Mouse (Mus musculus): Measurements from ENCODE around the gene 2410004B18Rik. TPM values are rescaled to one million over a fixed set of nuclear protein-coding genes. Genes with fewer than 3 reads are reported as not detected.
"Not testable (repeated sequence)": the region's sequence is repeated elsewhere in the genome, so short reads cannot be mapped to it uniquely, and the experiment has no call there.

The 2410004B18Rik gene
- polyA plus RNA-seq, 1 experiment from 2014 or later, result 56.4 TPM

GRCm38 (mm10) chr3:145962411-145962810 lies 24.6 kb downstream of the 2410004B18Rik start:
- 18% methylated on average over 9 of the region's 9 CpGs for WGBS
- peaks cover 5% of the 10 kb centered on the region; the same call in 1 of the 2 replicates for H3K9me3 ChIP-seq
- H3K36me3 ChIP-seq, result no peaks in the 10 kb centered on the region
- no peak overlapping the region for H3K4me3 ChIP-seq
- peaks cover 43% of the 10 kb centered on the region for H3K27me3 ChIP-seq (ENCODE audit: insufficient read depth, poor library complexity, severe bottlenecking)
- DNase-seq (ENCODE audit: low spot score), result no peak
- H3K4me1 ChIP-seq (replicated peaks), result peaks cover 21% of the 10 kb centered on the region
- no peak overlapping the region for H3K27ac ChIP-seq

GRCm38 (mm10) chr3:145963101-145964017 lies 25.5 kb downstream of the 2410004B18Rik start:
- peaks cover 43% of the 10 kb centered on the region for H3K27me3 ChIP-seq (ENCODE audit: insufficient read depth, poor library complexity, severe bottlenecking)
- no peaks in the 10 kb centered on the region for H3K36me3 ChIP-seq
- H3K4me1 ChIP-seq (replicated peaks), result peaks cover 21% of the 10 kb centered on the region
- peak overlapping the region; percentile 41 for H3K4me3 ChIP-seq
- peak overlapping the region; percentile 40; the same call in 1 of the 2 replicates for H3K27ac ChIP-seq
- WGBS, result 13% methylated on average over 31 of the region's 31 CpGs
- peaks cover 4% of the 10 kb centered on the region; the same call in 1 of the 2 replicates for H3K9me3 ChIP-seq
- DNase-seq (ENCODE audit: low spot score), result peak; percentile 38

- peak; percentile 34 for DNase-seq (ENCODE audit: low spot score)
- peaks cover 23% of the 10 kb centered on the region for H3K4me1 ChIP-seq (replicated peaks)
- H3K27me3 ChIP-seq (ENCODE audit: insufficient read depth, poor library complexity, severe bottlenecking), result peaks cover 43% of the 10 kb centered on the region
- H3K9me3 ChIP-seq, result no peaks in the 10 kb centered on the region
- peak overlapping the region; percentile 40; the same call in 1 of the 2 replicates for H3K27ac ChIP-seq
- WGBS, result 19% methylated on average over 10 of the region's 10 CpGs
- peak overlapping the region; percentile 41 for H3K4me3 ChIP-seq
- H3K36me3 ChIP-seq, result no peaks in the 10 kb centered on the region
These were observed 26.2 kb downstream of the 2410004B18Rik start for GRCm38 (mm10) chr3:145964018-145964387.

- 0 out of 2 replicates have a peak overlapping the region, but pooled peaks have one; percentile 11 for H3K4me3 ChIP-seq
- no peaks in the 10 kb centered on the region for H3K9me3 ChIP-seq
These were observed 26.7 kb downstream of the 2410004B18Rik start for GRCm38 (mm10) chr3:145964473-145964872.

GRCm38 (mm10) chr3:145965583-145965982 lies 27.8 kb downstream of the 2410004B18Rik start:
- not testable (repeated sequence) for DNase-seq (ENCODE audit: low spot score); H3K4me3 ChIP-seq; H3K27ac ChIP-seq; H3K36me3 ChIP-seq; H3K9me3 ChIP-seq
- Histone ChIP-seq H3K4me1 (replicated peaks) (peaks cover 32% of the 10 kb centered on the region), H3K27me3 (ENCODE audit: insufficient read depth, poor library complexity, severe bottlenecking) (peaks cover 43% of the 10 kb centered on the region)
- 74% methylated on average over 3 of the region's 3 CpGs for WGBS

More at GRCm38 (mm10) chr3:145964473-145964872, 26.7 kb downstream of the 2410004B18Rik start:
- WGBS, result 13% methylated on average over 10 of the region's 10 CpGs
- no peak overlapping the region; the same call in 1 of the 2 replicates for H3K27ac ChIP-seq
- peaks cover 43% of the 10 kb centered on the region for H3K27me3 ChIP-seq (ENCODE audit: insufficient read depth, poor library complexity, severe bottlenecking)
- H3K4me1 ChIP-seq (replicated peaks), result peaks cover 28% of the 10 kb centered on the region
- peak; percentile 57 for DNase-seq (ENCODE audit: low spot score)
- H3K36me3 ChIP-seq, result no peaks in the 10 kb centered on the region

- H3K36me3 ChIP-seq, result no peaks in the 10 kb centered on the region
- H3K9me3 ChIP-seq, result no peaks in the 10 kb centered on the region
- H3K4me1 ChIP-seq (replicated peaks), result peaks cover 32% of the 10 kb centered on the region
- H3K27me3 ChIP-seq (ENCODE audit: insufficient read depth, poor library complexity, severe bottlenecking), result peaks cover 38% of the 10 kb centered on the region
- no peak for DNase-seq (ENCODE audit: low spot score)
- H3K27ac ChIP-seq, result no peak overlapping the region
- no peak overlapping the region for H3K4me3 ChIP-seq
- WGBS, result 92% methylated on average over 5 of the region's 5 CpGs
These were observed 29.0 kb downstream of the 2410004B18Rik start for GRCm38 (mm10) chr3:145966806-145967205.

- Histone ChIP-seq H3K4me1 (replicated peaks) (peaks cover 17% of the 10 kb centered on the region), H3K4me3 (no peak overlapping the region), H3K27me3 (ENCODE audit: insufficient read depth, poor library complexity, severe bottlenecking) (peaks cover 16% of the 10 kb centered on the region), H3K9me3 (peaks cover 8% of the 10 kb centered on the region), H3K27ac (0 out of 2 replicates have a peak overlapping the region, but pooled peaks have one; percentile 59), H3K36me3 (no peaks in the 10 kb centered on the region)
- WGBS, result 44% methylated on average over 14 of the region's 14 CpGs
- DNase-seq (ENCODE audit: low spot score), result no peak
These were observed 31.3 kb downstream of the 2410004B18Rik start for GRCm38 (mm10) chr3:145969031-145969501.

GRCm38 (mm10) chr3:145971501-145971900 lies 33.7 kb downstream of the 2410004B18Rik start:
- no peak overlapping the region for H3K4me3 ChIP-seq
- no peak for DNase-seq (ENCODE audit: low spot score)

GRCm38 (mm10) chr3:145974986-145975385 lies 37.2 kb downstream of the 2410004B18Rik start:
- H3K27me3 ChIP-seq (ENCODE audit: insufficient read depth, poor library complexity, severe bottlenecking), result no peaks in the 10 kb centered on the region
- WGBS, result 92% methylated on average over 7 of the region's 7 CpGs
- no peaks in the 10 kb centered on the region for H3K4me1 ChIP-seq (replicated peaks)
- no peaks in the 10 kb centered on the region for H3K36me3 ChIP-seq
- peaks cover 28% of the 10 kb centered on the region for H3K9me3 ChIP-seq
- H3K4me3 ChIP-seq, result no peak overlapping the region
- DNase-seq (ENCODE audit: low spot score), result no peak
- no peak overlapping the region for H3K27ac ChIP-seq

More at GRCm38 (mm10) chr3:145971501-145971900, 33.7 kb downstream of the 2410004B18Rik start:
- Histone ChIP-seq H3K9me3 (peaks cover 17% of the 10 kb centered on the region), H3K36me3 (no peaks in the 10 kb centered on the region), H3K27me3 (ENCODE audit: insufficient read depth, poor library complexity, severe bottlenecking) (no peaks in the 10 kb centered on the region), H3K27ac (no peak overlapping the region), H3K4me1 (replicated peaks) (peaks cover 11% of the 10 kb centered on the region; the same call in 1 of the 2 replicates)
- WGBS, result 70% methylated on average over 10 of the region's 10 CpGs

GRCm38 (mm10) chr3:145985333-145985925 lies 47.6 kb downstream of the 2410004B18Rik start:
- H3K4me1 ChIP-seq (replicated peaks), result peaks cover 31% of the 10 kb centered on the region
- DNase-seq (ENCODE audit: low spot score), result no peak
- no peaks in the 10 kb centered on the region for H3K36me3 ChIP-seq
- WGBS, result 93% methylated on average over 7 of the region's 7 CpGs
- no peak overlapping the region for H3K4me3 ChIP-seq
- peaks cover 42% of the 10 kb centered on the region for H3K27me3 ChIP-seq (ENCODE audit: insufficient read depth, poor library complexity, severe bottlenecking)
- no peaks in the 10 kb centered on the region for H3K9me3 ChIP-seq
- H3K27ac ChIP-seq, result no peak overlapping the region

- peaks cover 42% of the 10 kb centered on the region for H3K27me3 ChIP-seq (ENCODE audit: insufficient read depth, poor library complexity, severe bottlenecking)
- no peaks in the 10 kb centered on the region for H3K9me3 ChIP-seq
- H3K4me1 ChIP-seq (replicated peaks), result peaks cover 31% of the 10 kb centered on the region
- 51% methylated on average over 6 of the region's 6 CpGs for WGBS
- no peak overlapping the region for H3K4me3 ChIP-seq
- no peak overlapping the region for H3K27ac ChIP-seq
- no peaks in the 10 kb centered on the region for H3K36me3 ChIP-seq
- DNase-seq (ENCODE audit: low spot score), result no peak
These were observed 48.6 kb downstream of the 2410004B18Rik start for GRCm38 (mm10) chr3:145986317-145987001.

GRCm38 (mm10) chr3:145987268-145987969 lies 49.6 kb downstream of the 2410004B18Rik start, which contains the start of gene Syde2:
Syde2 (plus strand) TSS chr3:145987870.
- peak within 1 kb of the TSS; percentile 74 for H3K4me3 ChIP-seq
- DNase-seq (ENCODE audit: low spot score), result peak; percentile 84
- H3K9me3 ChIP-seq, result no peaks in the 10 kb centered on the region
- peaks cover 31% of the 10 kb centered on the region for H3K4me1 ChIP-seq (replicated peaks)
- H3K36me3 ChIP-seq, result peaks cover 3% of the 10 kb centered on the region
- peaks cover 42% of the 10 kb centered on the region for H3K27me3 ChIP-seq (ENCODE audit: insufficient read depth, poor library complexity, severe bottlenecking)
- peak within 1 kb of the TSS; percentile 90 for H3K27ac ChIP-seq
- WGBS, result under 1% methylated on average over 65 of the region's 65 CpGs
